Mouse (Mus musculus) brown adipose tissue, adult 24 weeks (tissue): Measurements from ENCODE around the gene Prpf19. TPM values are rescaled to one million over a fixed set of nuclear protein-coding genes. Genes with fewer than 3 reads are reported as not detected.

Experiments used
- H3K27ac ChIP-seq: fragments of 200-500 bp; replicated peaks from 2 replicates; pipeline ENCODE4 v1.5.1; 2012; ENCODE audit warnings: low read depth, mild to moderate bottlenecking, low read length
- H3K4me1 ChIP-seq: fragments of 200-500 bp; 2 replicates; pipeline ENCODE4 v1.6.1; 2012; ENCODE audit warnings: low read length, mixed read lengths; ENCODE audit not compliant: control insufficient read depth, insufficient read depth, insufficient read length
- H3K4me3 ChIP-seq: fragments of 200-500 bp; 2 replicates; pipeline ENCODE4 v1.5.1; 2012; ENCODE audit warnings: low read depth, mild to moderate bottlenecking, low read length, moderate library complexity; ENCODE audit not compliant: insufficient read depth
- polyA plus RNA-seq: library from polyadenylated mRNA; stranded (reverse); fragments of >200 nt; gene quantifications from 2 replicates; pipeline ENCODE4 v1.2.4, GENCODE M21; 2012; ENCODE audit not compliant: missing spikeins, insufficient read depth, insufficient read length

Prpf19 gene
- polyA plus RNA-seq, 1 experiment: 65.6 TPM

- Histone ChIP-seq H3K4me1 (no peaks in the 10 kb centered on the region), H3K4me3 (no peak overlapping the region), H3K27ac (no peak overlapping the region)
These were observed 16.7 kb upstream of the Prpf19 start for GRCm38 (mm10) chr19:10878201-10878837.

GRCm38 (mm10) chr19:10880085-10880974 lies 14.7 kb upstream of the Prpf19 start:
- Histone ChIP-seq H3K4me3 (peak overlapping the region; percentile 83), H3K27ac (peak overlapping the region; percentile 20; the same call in 1 of the 2 replicates), H3K4me1 (no peaks in the 10 kb centered on the region)

- peak overlapping the region; percentile 83 for H3K4me3 ChIP-seq
- peak overlapping the region; percentile 74 for H3K27ac ChIP-seq
- H3K4me1 ChIP-seq: no peaks in the 10 kb centered on the region
These were observed 14.0 kb upstream of the Prpf19 start for GRCm38 (mm10) chr19:10880975-10881425.

- no peaks in the 10 kb centered on the region for H3K4me1 ChIP-seq
- H3K27ac ChIP-seq: peak within 1 kb of the TSS; percentile 83
- H3K4me3 ChIP-seq: peak within 1 kb of the TSS; percentile 83
These were observed 13.4 kb upstream of the Prpf19 start, which contains the start of gene Tmem109 for GRCm38 (mm10) chr19:10881426-10882154. TSS of gene Tmem109 (minus strand) at chr19:10882001.

- Histone ChIP-seq H3K4me3 (no peak overlapping the region), H3K4me1 (no peaks in the 10 kb centered on the region), H3K27ac (no peak overlapping the region)
These were observed 2.8 kb upstream of the Prpf19 start for GRCm38 (mm10) chr19:10892201-10892600.

GRCm38 (mm10) chr19:10895708-10896107 lies 677 bp downstream of the Prpf19 start:
- Histone ChIP-seq H3K4me1 (no peaks in the 10 kb centered on the region), H3K27ac (peak overlapping the region; percentile 30; the same call in 1 of the 2 replicates), H3K4me3 (peak overlapping the region; percentile 98)

- Histone ChIP-seq H3K27ac (no peak overlapping the region), H3K4me1 (no peaks in the 10 kb centered on the region), H3K4me3 (no peak overlapping the region)
These were observed 1.8 kb downstream of the Prpf19 start for GRCm38 (mm10) chr19:10896849-10897248.

GRCm38 (mm10) chr19:10897491-10897890 lies 2.5 kb downstream of the Prpf19 start:
- Histone ChIP-seq H3K4me1 (no peaks in the 10 kb centered on the region), H3K27ac (no peak overlapping the region), H3K4me3 (no peak overlapping the region)

- no peaks in the 10 kb centered on the region for H3K4me1 ChIP-seq
- H3K4me3 ChIP-seq: no peak overlapping the region
- H3K27ac ChIP-seq: no peak overlapping the region
These were observed 5.3 kb downstream of the Prpf19 start for GRCm38 (mm10) chr19:10900315-10900714.

GRCm38 (mm10) chr19:10901046-10901445 lies 6.0 kb downstream of the Prpf19 start:
- H3K4me3 ChIP-seq: no peak overlapping the region
- no peak overlapping the region for H3K27ac ChIP-seq
- peaks cover 3% of the 10 kb centered on the region for H3K4me1 ChIP-seq

GRCm38 (mm10) chr19:10904512-10904911 lies 9.5 kb downstream of the Prpf19 start:
- Histone ChIP-seq H3K4me1 (peaks cover 3% of the 10 kb centered on the region), H3K27ac (no peak overlapping the region), H3K4me3 (no peak overlapping the region)

GRCm38 (mm10) chr19:10904927-10905727 lies 10.1 kb downstream of the Prpf19 start:
- Histone ChIP-seq H3K27ac (peak overlapping the region; percentile 76), H3K4me1 (peaks cover 3% of the 10 kb centered on the region), H3K4me3 (peak overlapping the region; percentile 7; the same call in 1 of the 2 replicates)

- Histone ChIP-seq H3K4me1 (peaks cover 3% of the 10 kb centered on the region), H3K4me3 (peak overlapping the region; percentile 7; the same call in 1 of the 2 replicates), H3K27ac (peak overlapping the region; percentile 76)
These were observed 10.6 kb downstream of the Prpf19 start for GRCm38 (mm10) chr19:10905728-10906000.

GRCm38 (mm10) chr19:10907891-10908290 lies 12.9 kb downstream of the Prpf19 start:
- peaks cover 3% of the 10 kb centered on the region for H3K4me1 ChIP-seq
- no peak overlapping the region for H3K4me3 ChIP-seq
- no peak overlapping the region for H3K27ac ChIP-seq
